Mouse (Mus musculus) spleen, adult 2 months (tissue): ENCODE data around the gene Pacsin1.

Experiments used
- CTCF ChIP-seq: fragments of 200-500 bp; IDR thresholded peaks from 2 replicates; pipeline ENCODE4 v1.5.1; 2011; ENCODE audit warnings: mild to moderate bottlenecking, inconsistent platforms; ENCODE audit not compliant: insufficient read depth, insufficient read length, insufficient replicate concordance; ENCODE audit errors: extremely low read depth
- POLR2A ChIP-seq: fragments of 200-500 bp; IDR thresholded peaks from 2 replicates; pipeline ENCODE4 v1.6.1; 2011; ENCODE audit warnings: low read depth, low read length, inconsistent platforms

DNA sequence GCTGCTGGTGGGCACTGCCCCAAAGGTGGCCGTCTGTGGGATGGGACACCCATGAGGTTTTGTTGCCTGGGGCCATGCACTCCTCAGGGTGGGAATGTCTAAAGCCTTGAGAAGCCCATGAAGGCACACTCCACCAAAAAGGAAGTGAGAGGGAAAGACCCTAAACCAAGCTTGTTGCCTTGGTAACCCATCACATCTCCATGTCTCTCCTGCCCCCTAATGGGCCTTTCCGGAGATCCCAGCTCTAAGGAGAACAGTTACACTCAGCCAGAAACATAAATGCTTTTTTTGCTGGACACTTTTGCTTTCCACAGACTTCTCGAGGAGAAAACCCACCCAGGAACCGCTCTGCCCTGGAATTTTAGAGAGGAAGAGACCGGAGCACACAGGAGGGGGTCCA is 62.9 kb downstream of the Pacsin1 start:
- no peak for TF ChIP-seq CTCF
- no peak for TF ChIP-seq POLR2A
